Mouse (Mus musculus) neural tube, embryonic 13.5 days (tissue): ENCODE measurements around the gene Gm27027. TPM values are rescaled to one million over a fixed set of nuclear protein-coding genes. Genes with fewer than 3 reads are reported as not detected.

Experiments used
- ATAC-seq: fragments of 200-750 bp; cut with Nextera tagmentation; 2 replicates; pipeline ENCODE4 v1.8.0; 2017; ENCODE audit warnings: low read depth, mild to moderate bottlenecking, moderate TSS enrichment, moderate library complexity
- H3K27ac ChIP-seq: fragments of 300-500 bp; sonication (generic); replicated peaks from 2 replicates; pipeline ENCODE4 v1.5.1; 2015; ENCODE audit warnings: moderate library complexity, mild to moderate bottlenecking, inconsistent platforms
- H3K27me3 ChIP-seq: fragments of 300-500 bp; sonication (generic); 2 replicates; pipeline ENCODE4 v1.6.1; 2015; ENCODE audit warnings: mild to moderate bottlenecking, inconsistent platforms
- H3K36me3 ChIP-seq: fragments of 300-500 bp; sonication (generic); 2 replicates; pipeline ENCODE4 v1.6.1; 2015; ENCODE audit warnings: mild to moderate bottlenecking, inconsistent platforms
- H3K4me1 ChIP-seq: fragments of 300-500 bp; sonication (generic); replicated peaks from 2 replicates; pipeline ENCODE4 v1.6.1; 2015; ENCODE audit warnings: inconsistent platforms
- H3K4me2 ChIP-seq: fragments of 300-500 bp; sonication (generic); 2 replicates; pipeline ENCODE4 v1.6.1; 2015; ENCODE audit warnings: inconsistent platforms, mild to moderate bottlenecking, moderate library complexity
- H3K4me3 ChIP-seq: fragments of 300-500 bp; sonication (generic); 2 replicates; pipeline ENCODE4 v1.5.1; 2015; ENCODE audit warnings: mild to moderate bottlenecking, inconsistent platforms
- H3K9ac ChIP-seq: fragments of 300-500 bp; sonication (generic); 2 replicates; pipeline ENCODE4 v1.6.1; 2015; ENCODE audit warnings: moderate library complexity, mild to moderate bottlenecking, inconsistent platforms
- H3K9me3 ChIP-seq: fragments of 300-500 bp; sonication (generic); 2 replicates; pipeline ENCODE4 v1.6.1; 2016; ENCODE audit warnings: inconsistent platforms
- WGBS: fragments of 180-500 bp; shearing (Covaris S2); methylation state at CpG from one replicate; pipeline ENCODE4 v1.1.7; 2015; 5-methylcytosine and 5-hydroxymethylcytosine counted together
- polyA plus RNA-seq: library from polyadenylated mRNA; unstranded; fragments of >200 nt; fragmentation: Nextera tagmentation; extraction: Ambion mirVana; gene quantifications from 2 replicates; pipeline ENCODE4 v1.2.1, GENCODE M21; 2015

Gene Gm27027
- polyA plus RNA-seq, 1 experiment from 2014 or later, result not detected

DNA sequence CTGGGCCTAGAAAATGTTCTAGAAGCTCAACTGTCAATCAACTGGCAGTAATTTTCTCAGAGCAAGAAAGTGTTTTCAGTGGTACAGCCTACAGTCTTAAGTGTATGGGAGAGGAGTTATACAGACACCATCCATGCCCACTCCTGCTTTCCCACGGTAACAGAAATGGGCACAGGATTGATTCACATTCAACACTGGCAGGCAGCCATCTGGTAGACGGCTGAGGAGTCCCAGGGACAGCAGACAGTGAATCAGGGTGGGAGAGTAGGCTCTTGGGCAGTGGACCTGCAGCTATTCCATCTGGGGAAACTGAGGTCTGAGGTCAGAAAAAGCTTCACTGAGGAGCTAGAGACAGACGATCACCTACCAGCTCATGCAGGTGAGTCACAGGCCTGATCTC, 24.5 kb downstream of the Gm27027 start:
- Histone ChIP-seq H3K27ac (no peak overlapping the region), H3K27me3 (no peaks in the 10 kb centered on the region), H3K36me3 (no peaks in the 10 kb centered on the region), H3K9ac (no peak overlapping the region), H3K4me2 (no peak overlapping the region), H3K4me1 (peaks cover 17% of the 10 kb centered on the region), H3K9me3 (no peaks in the 10 kb centered on the region), H3K4me3 (no peak overlapping the region)
- 72% methylated on average over 3 of the region's 3 CpGs for WGBS
- no peak for ATAC-seq

DNA sequence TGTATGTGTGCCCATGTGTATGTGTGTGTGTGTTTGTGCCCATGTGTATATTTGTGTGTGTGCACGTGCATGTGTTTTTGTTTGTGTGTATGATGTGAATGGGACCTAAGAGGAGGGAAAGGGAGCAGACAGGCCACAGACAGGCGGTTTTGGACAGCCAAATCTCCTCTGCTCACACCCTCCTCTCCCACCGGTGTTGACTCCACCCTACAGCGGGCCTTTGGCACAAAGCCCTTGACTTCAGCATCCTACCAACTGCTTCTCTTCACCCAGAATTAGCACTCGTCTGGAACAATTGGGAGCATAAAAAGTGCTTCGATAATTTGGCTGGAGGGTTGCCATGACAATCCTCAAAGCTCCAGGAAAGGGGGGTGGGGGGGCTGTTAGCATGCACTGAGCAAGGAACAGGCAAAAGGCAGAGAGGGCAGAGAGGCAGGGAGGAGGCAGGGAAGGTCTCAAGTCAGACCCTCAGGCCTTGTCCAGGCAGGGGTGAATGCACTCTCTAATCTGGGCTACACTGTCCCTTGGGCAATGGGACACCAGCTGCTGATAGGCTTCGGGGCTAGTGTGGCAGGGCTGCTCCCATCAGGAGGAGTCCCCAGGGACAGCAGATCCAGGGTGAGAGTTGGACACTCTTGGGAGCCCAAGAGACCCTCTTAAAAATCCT, 31.5 kb downstream of the Gm27027 start:
- peaks cover 14% of the 10 kb centered on the region for H3K4me1 ChIP-seq
- no peaks in the 10 kb centered on the region for H3K27me3 ChIP-seq
- H3K36me3 ChIP-seq, result no peaks in the 10 kb centered on the region
- H3K4me3 ChIP-seq, result no peak overlapping the region
- no peaks in the 10 kb centered on the region for H3K9me3 ChIP-seq
- H3K27ac ChIP-seq, result peak overlapping the region; percentile 9; the same call in 1 of the 2 replicates
- no peak overlapping the region for H3K9ac ChIP-seq
- peak; percentile 83 for ATAC-seq
- H3K4me2 ChIP-seq, result no peak overlapping the region
- WGBS, result 41% methylated on average over 7 of the region's 7 CpGs

- no peak overlapping the region for H3K9ac ChIP-seq
- H3K9me3 ChIP-seq, result no peaks in the 10 kb centered on the region
- no peaks in the 10 kb centered on the region for H3K36me3 ChIP-seq
- H3K4me3 ChIP-seq, result no peak overlapping the region
- ATAC-seq, result no peak
- no peaks in the 10 kb centered on the region for H3K27me3 ChIP-seq
- H3K27ac ChIP-seq, result no peak overlapping the region
- WGBS, result 82% methylated on average over 1 of the region's 1 CpGs
- no peak overlapping the region for H3K4me2 ChIP-seq
- H3K4me1 ChIP-seq, result peaks cover 14% of the 10 kb centered on the region
These were observed 32.4 kb downstream of the Gm27027 start for GRCm38 (mm10) chr2:93963802-93964201.

GRCm38 (mm10) chr2:93961716-93962115, 34.4 kb downstream of the Gm27027 start:
- Histone ChIP-seq H3K9ac (no peak overlapping the region), H3K4me2 (no peak overlapping the region), H3K4me1 (peaks cover 31% of the 10 kb centered on the region), H3K27me3 (peaks cover 15% of the 10 kb centered on the region), H3K4me3 (no peak overlapping the region), H3K36me3 (no peaks in the 10 kb centered on the region), H3K9me3 (no peaks in the 10 kb centered on the region), H3K27ac (no peak overlapping the region)
- WGBS, result 69% methylated on average over 8 of the region's 8 CpGs
- no peak for ATAC-seq

- Histone ChIP-seq H3K4me2 (no peak overlapping the region), H3K9me3 (no peaks in the 10 kb centered on the region), H3K9ac (no peak overlapping the region), H3K27ac (no peak overlapping the region), H3K27me3 (peaks cover 30% of the 10 kb centered on the region), H3K4me3 (no peak overlapping the region), H3K4me1 (peaks cover 42% of the 10 kb centered on the region), H3K36me3 (no peaks in the 10 kb centered on the region)
- WGBS, result 76% methylated on average over 8 of the region's 8 CpGs
- ATAC-seq, result no peak
These were observed 36.8 kb downstream of the Gm27027 start for GRCm38 (mm10) chr2:93959346-93959745.

DNA sequence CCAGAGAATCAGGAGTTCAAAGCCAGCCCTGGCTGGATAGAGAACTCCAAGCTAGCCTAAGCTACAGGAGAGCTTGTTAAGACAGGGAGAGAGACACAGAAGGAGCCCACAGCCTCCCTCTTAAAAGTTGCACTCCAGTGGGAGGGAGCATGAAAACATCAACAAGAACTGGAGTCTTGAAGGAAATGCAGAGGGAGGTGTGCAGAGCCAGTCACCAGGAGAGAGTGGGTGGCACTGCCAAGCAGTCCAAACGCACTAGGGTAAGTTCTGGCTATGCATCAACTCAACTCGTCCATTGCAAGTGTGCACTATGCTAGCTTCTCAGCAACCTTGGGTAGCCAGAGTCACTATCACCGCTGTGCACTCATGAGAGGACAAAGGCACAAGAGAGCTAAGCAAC, 37.9 kb downstream of the Gm27027 start:
- Histone ChIP-seq H3K27me3 (peaks cover 41% of the 10 kb centered on the region), H3K9ac (no peak overlapping the region), H3K4me2 (no peak overlapping the region)

GRCm38 (mm10) chr2:93957785-93958175, 38.4 kb downstream of the Gm27027 start:
- WGBS, result 29% methylated on average over 8 of the region's 8 CpGs
- ATAC-seq, result 0 out of 2 replicates have a peak, but pooled peaks have one; percentile 0
- Histone ChIP-seq H3K27ac (peak overlapping the region; percentile 85), H3K36me3 (no peaks in the 10 kb centered on the region), H3K4me1 (peaks cover 44% of the 10 kb centered on the region), H3K27me3 (peaks cover 45% of the 10 kb centered on the region), H3K9ac (no peak overlapping the region), H3K4me2 (peak overlapping the region; percentile 93), H3K4me3 (peak overlapping the region; percentile 68; the same call in 1 of the 2 replicates), H3K9me3 (no peaks in the 10 kb centered on the region)

More for the DNA sequence above, 37.9 kb downstream of the Gm27027 start:
- Histone ChIP-seq H3K27ac (peak overlapping the region; percentile 85), H3K4me1 (peaks cover 44% of the 10 kb centered on the region), H3K4me3 (no peak overlapping the region), H3K36me3 (no peaks in the 10 kb centered on the region), H3K9me3 (no peaks in the 10 kb centered on the region)
- no peak for ATAC-seq
- WGBS, result 70% methylated on average over 3 of the region's 3 CpGs

DNA sequence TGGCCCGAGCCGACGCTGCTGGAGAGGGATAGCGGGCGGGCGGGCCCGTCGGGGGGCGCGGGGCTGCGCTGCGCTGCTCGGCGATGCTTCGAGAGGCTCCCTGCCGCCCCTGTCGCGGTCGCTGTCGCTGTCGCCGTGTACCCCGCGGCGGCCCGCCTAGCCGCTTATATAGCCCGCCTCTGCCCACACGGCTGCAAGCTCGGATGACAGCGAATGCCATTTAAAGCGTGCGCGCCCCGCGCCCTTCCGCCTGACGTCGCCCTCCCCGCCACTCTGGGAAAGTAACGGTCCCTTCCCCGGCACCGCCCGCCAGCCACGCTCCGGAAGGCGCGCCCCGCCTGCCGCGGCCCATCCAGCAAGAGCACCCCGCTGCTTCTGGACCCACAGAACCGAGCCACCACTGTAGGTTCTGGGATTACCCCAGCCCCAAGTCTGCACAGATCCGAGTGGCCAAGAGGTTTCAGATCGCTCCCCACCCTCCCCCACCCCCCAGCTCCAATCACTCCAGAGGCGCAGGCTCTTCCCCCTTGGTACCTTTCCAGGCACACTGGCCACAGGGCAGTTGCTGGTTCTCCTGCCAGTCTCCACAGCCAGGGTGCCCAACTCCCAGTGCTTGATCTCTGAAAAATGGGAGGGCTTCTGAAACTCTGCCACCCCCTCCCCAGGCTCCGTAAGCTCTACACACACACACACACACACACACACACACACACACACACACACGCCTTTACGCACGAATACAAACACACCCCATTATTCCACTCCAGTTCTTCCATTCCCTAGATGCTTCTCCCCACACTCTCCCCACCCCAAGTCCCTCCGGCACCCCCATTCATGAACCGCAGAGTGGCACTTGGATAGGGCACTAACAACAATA, 39.0 kb downstream of the Gm27027 start, which contains the start of gene Gm13889:
Gene Gm13889, minus strand, starts transcription at position 294 of the 877 bp plus-strand sequence.
- H3K27me3 ChIP-seq, result peaks cover 51% of the 10 kb centered on the region
- peaks cover 44% of the 10 kb centered on the region for H3K4me1 ChIP-seq
- peak within 1 kb of the TSS; percentile 68 for H3K4me3 ChIP-seq
- WGBS, result 1% methylated on average over 58 of the region's 62 CpGs
- no peaks in the 10 kb centered on the region for H3K36me3 ChIP-seq
- ATAC-seq, result peak; percentile 70
- peak within 1 kb of the TSS; percentile 93 for H3K4me2 ChIP-seq
- peak within 1 kb of the TSS; percentile 89 for H3K9ac ChIP-seq
- H3K9me3 ChIP-seq, result no peaks in the 10 kb centered on the region
- H3K27ac ChIP-seq, result peak within 1 kb of the TSS; percentile 85

DNA sequence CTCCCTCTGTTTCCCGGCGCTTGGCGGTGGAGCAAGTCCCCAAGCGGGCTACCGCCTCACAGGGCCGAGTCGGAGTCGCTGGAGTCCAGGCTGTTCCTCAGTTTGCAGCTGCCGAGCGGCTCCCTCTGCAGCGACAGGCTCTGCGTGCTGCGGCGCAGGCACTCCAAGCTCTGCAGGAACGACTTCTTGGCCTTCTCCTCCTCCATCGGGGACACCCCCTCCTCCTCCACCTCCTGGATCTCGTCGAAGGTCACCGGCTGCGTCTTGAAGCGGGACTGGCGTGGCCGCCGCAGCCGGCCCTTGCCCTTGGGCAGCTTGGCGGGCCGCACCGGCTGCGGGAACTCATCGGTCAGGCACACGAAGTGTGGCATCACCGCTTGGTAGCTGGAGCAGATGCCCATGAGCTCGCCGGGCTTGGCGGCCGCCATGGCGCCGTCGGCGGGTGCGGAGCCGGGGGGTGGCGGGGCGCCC, 39.8 kb downstream of the Gm27027 start:
- peaks cover 57% of the 10 kb centered on the region for H3K27me3 ChIP-seq
- under 1% methylated on average over 43 of the region's 44 CpGs for WGBS
- peak overlapping the region; percentile 85 for H3K27ac ChIP-seq

DNA sequence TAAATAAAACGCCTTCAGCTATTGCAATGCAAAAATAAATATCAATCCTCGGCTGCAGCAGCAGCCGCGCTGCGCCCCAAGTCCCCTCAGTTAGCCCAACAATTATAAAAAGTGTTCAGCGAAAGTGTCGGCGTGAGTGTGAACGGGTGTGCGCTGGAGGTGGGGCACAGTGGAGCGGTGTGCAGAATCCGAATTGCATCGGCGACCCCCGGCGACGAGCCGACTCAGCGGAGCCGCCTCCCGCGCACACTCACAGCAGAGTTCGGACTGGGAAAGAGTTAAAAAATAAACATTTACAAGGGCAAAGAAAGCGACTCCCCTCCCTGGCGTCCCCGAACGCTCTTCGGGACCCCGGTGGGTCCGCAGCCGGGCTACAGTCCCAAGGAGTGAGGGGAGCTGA, 40.3 kb downstream of the Gm27027 start:
- Histone ChIP-seq H3K27ac (peak overlapping the region; percentile 85), H3K9me3 (no peaks in the 10 kb centered on the region), H3K4me2 (peak overlapping the region; percentile 93), H3K27me3 (peaks cover 57% of the 10 kb centered on the region), H3K4me1 (peaks cover 44% of the 10 kb centered on the region), H3K9ac (peak overlapping the region; percentile 89), H3K36me3 (no peaks in the 10 kb centered on the region), H3K4me3 (peak overlapping the region; percentile 68)
- no peak for ATAC-seq
- WGBS, result under 1% methylated on average over 31 of the region's 31 CpGs

More for the DNA sequence above, 39.8 kb downstream of the Gm27027 start:
- peak; percentile 45 for ATAC-seq
- Histone ChIP-seq H3K9ac (peak overlapping the region; percentile 89), H3K9me3 (no peaks in the 10 kb centered on the region), H3K4me1 (peaks cover 44% of the 10 kb centered on the region), H3K36me3 (no peaks in the 10 kb centered on the region), H3K4me3 (peak overlapping the region; percentile 68), H3K4me2 (peak overlapping the region; percentile 93)

DNA sequence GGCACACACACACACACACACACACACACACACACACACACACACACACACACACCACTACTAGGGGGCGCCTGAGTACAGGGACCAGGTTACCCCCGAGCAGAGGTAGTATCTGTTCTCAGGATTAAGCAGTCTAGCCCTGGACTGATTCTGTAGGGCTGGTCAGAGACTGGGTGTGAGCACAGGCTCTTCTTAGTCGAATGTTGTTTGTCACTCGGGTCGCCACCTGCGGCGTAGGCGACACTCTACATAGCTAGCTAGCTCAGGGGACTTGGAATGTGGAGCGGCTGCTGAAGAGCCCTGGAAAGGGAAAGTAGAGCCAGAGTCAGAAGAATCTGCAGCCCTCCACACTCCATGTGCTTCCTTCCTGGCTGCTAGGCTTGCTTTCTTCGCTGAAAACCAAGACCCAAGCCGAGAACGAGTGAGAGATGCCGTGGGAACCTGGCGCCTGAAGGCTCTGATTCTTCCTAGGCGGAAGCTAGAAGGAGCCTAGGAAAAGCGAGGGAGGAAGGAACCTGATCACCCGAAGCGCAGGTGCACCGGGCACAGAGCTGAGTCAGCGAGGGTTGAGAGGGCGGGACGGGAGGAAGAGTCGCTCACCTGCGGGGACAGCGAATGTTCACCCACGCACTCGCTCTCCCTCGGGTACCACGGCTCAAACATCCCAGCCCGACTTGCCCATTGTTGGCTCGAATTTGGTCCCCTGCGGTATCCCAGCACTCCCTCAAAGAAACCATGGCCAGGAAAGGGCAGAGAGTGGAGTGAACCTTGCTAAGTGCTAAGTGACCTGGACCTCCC, 41.2 kb downstream of the Gm27027 start:
- Histone ChIP-seq H3K4me1 (peaks cover 44% of the 10 kb centered on the region), H3K4me3 (peak overlapping the region; percentile 68), H3K27ac (peak overlapping the region; percentile 85; the same call in 1 of the 2 replicates), H3K9me3 (no peaks in the 10 kb centered on the region), H3K27me3 (peaks cover 57% of the 10 kb centered on the region), H3K36me3 (no peaks in the 10 kb centered on the region), H3K4me2 (peak overlapping the region; percentile 93), H3K9ac (peak overlapping the region; percentile 89)
- WGBS, result under 1% methylated on average over 31 of the region's 32 CpGs
- no peak for ATAC-seq
